Mouse (Mus musculus): ENCODE measurements around the gene Pbx4. TPM values are rescaled to one million over a fixed set of nuclear protein-coding genes. Genes with fewer than 3 reads are reported as not detected.

Gene Pbx4
- polyA plus RNA-seq, 1 experiment from 2014 or later, result 36.4 TPM

- no peak overlapping the region for H3K27ac ChIP-seq
- H3K27me3 ChIP-seq, result no peaks in the 10 kb centered on the region
- no peaks in the 10 kb centered on the region for H3K9me3 ChIP-seq (replicated peaks)
- 90% methylated on average over 5 of the region's 5 CpGs for WGBS
- no peak overlapping the region for H3K9ac ChIP-seq
- H3K36me3 ChIP-seq, result peaks cover 96% of the 10 kb centered on the region
- no peaks in the 10 kb centered on the region for H3K4me1 ChIP-seq
- H3K4me2 ChIP-seq (replicated peaks), result no peak overlapping the region
- no peak for ATAC-seq (ENCODE audit: low FRiP score)
- H3K4me3 ChIP-seq, result no peak overlapping the region
These were observed 32.3 kb upstream of the Pbx4 start for GRCm38 (mm10) chr8:69799946-69800345.

GRCm38 (mm10) chr8:69801796-69802195 is 30.5 kb upstream of the Pbx4 start:
- no peak for ATAC-seq (ENCODE audit: low FRiP score)
- Histone ChIP-seq H3K4me3 (no peak overlapping the region), H3K27ac (no peak overlapping the region), H3K9me3 (replicated peaks) (no peaks in the 10 kb centered on the region), H3K4me1 (no peaks in the 10 kb centered on the region), H3K9ac (no peak overlapping the region), H3K4me2 (replicated peaks) (no peak overlapping the region), H3K27me3 (no peaks in the 10 kb centered on the region), H3K36me3 (peaks cover 96% of the 10 kb centered on the region)
- 96% methylated on average over 4 of the region's 4 CpGs for WGBS

GRCm38 (mm10) chr8:69802216-69802615 is 30.1 kb upstream of the Pbx4 start:
- Histone ChIP-seq H3K9ac (no peak overlapping the region), H3K4me2 (replicated peaks) (no peak overlapping the region), H3K4me3 (no peak overlapping the region), H3K27ac (no peak overlapping the region), H3K4me1 (no peaks in the 10 kb centered on the region), H3K27me3 (no peaks in the 10 kb centered on the region), H3K9me3 (replicated peaks) (no peaks in the 10 kb centered on the region), H3K36me3 (peaks cover 96% of the 10 kb centered on the region)
- ATAC-seq (ENCODE audit: low FRiP score), result no peak

DNA sequence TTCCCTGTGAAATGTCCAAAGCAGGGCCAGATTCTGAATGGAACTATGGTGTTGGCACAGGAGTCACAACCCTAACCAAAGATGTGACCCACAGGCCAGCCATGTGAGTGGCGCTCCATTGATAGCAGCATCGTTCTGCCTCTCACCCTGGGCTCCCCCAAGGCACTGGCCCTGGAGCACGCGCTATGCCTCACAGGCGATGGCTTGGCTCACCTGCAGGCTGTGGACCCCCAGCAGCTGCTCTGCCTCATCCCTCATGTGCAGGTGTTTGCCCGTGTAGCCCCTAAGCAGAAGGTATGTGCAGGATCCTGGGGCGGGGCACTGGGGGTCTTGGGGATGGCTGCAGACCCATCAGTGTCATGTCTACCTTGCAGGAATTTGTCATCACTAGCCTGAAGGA is 28.9 kb upstream of the Pbx4 start:
- no peaks in the 10 kb centered on the region for H3K9me3 ChIP-seq (replicated peaks)
- H3K9ac ChIP-seq, result no peak overlapping the region
- no peak for ATAC-seq (ENCODE audit: low FRiP score)
- no peak overlapping the region for H3K4me2 ChIP-seq (replicated peaks)
- 0 out of 2 replicates have a peak, but pooled peaks cover 1% of the 10 kb centered on the region for H3K4me1 ChIP-seq
- H3K36me3 ChIP-seq, result peaks cover 94% of the 10 kb centered on the region
- H3K4me3 ChIP-seq, result no peak overlapping the region
- 97% methylated on average over 7 of the region's 7 CpGs for WGBS
- H3K27ac ChIP-seq, result no peak overlapping the region
- no peaks in the 10 kb centered on the region for H3K27me3 ChIP-seq

DNA sequence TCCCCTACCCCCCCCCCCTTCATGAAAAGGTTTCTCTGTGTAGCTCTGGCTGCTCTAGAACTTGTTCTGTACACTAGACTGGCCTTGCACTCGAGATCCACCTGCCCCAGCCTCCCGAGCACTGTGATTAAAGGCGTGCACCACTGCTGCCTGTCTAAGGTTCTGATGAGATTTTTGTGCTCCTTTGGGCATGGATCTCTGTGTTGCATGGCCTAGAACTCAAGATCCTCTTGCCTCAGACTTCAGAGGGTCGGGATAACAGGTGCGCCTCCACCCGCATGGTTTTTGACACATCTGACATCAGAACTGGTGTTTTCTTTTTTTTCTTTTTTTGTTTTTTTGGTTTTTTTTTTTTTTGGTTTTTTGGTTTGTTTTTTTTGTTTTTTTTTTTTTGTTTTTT is 27.8 kb upstream of the Pbx4 start:
- no peak overlapping the region for H3K27ac ChIP-seq
- no peak overlapping the region for H3K4me3 ChIP-seq
- H3K36me3 ChIP-seq, result peaks cover 82% of the 10 kb centered on the region
- H3K27me3 ChIP-seq, result no peaks in the 10 kb centered on the region
- no peak for ATAC-seq (ENCODE audit: low FRiP score)
- WGBS, result 94% methylated on average over 6 of the region's 6 CpGs
- H3K9me3 ChIP-seq (replicated peaks), result no peaks in the 10 kb centered on the region
- no peak overlapping the region for H3K9ac ChIP-seq
- peaks cover 10% of the 10 kb centered on the region for H3K4me1 ChIP-seq
- no peak overlapping the region for H3K4me2 ChIP-seq (replicated peaks)

DNA sequence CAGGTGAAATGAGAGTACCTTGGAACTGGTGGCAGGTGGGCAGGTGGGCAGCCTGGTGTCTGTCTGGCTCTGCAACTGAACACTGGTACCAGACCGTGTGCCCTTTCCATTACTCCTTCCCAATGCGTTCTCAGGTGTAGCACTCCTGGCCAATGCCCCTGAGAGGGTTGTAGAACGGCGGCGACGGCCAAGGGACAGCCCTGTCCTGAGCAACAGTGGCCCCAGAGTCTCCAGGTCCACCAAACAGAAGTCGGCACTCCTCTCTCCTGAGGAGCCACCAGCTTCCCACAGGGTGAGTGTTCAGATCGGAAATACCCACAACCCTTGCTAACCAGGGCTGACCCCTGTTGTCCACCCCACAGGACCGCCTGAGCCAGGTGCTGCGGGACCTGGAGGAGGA is 27.2 kb upstream of the Pbx4 start:
- Histone ChIP-seq H3K4me3 (no peak overlapping the region), H3K9me3 (replicated peaks) (no peaks in the 10 kb centered on the region), H3K27me3 (no peaks in the 10 kb centered on the region), H3K4me2 (replicated peaks) (no peak overlapping the region), H3K27ac (no peak overlapping the region), H3K36me3 (peaks cover 77% of the 10 kb centered on the region), H3K9ac (no peak overlapping the region), H3K4me1 (peaks cover 13% of the 10 kb centered on the region)
- no peak for ATAC-seq (ENCODE audit: low FRiP score)
- 96% methylated on average over 10 of the region's 10 CpGs for WGBS

- WGBS, result 94% methylated on average over 9 of the region's 9 CpGs
- H3K4me2 ChIP-seq (replicated peaks), result no peak overlapping the region
- H3K36me3 ChIP-seq, result peaks cover 73% of the 10 kb centered on the region
- no peak overlapping the region for H3K9ac ChIP-seq
- H3K4me3 ChIP-seq, result no peak overlapping the region
- H3K27ac ChIP-seq, result no peak overlapping the region
- ATAC-seq (ENCODE audit: low FRiP score), result no peak
- H3K4me1 ChIP-seq, result peaks cover 13% of the 10 kb centered on the region
- no peaks in the 10 kb centered on the region for H3K9me3 ChIP-seq (replicated peaks)
- H3K27me3 ChIP-seq, result no peaks in the 10 kb centered on the region
These were observed 26.8 kb upstream of the Pbx4 start for GRCm38 (mm10) chr8:69805491-69805890.

DNA sequence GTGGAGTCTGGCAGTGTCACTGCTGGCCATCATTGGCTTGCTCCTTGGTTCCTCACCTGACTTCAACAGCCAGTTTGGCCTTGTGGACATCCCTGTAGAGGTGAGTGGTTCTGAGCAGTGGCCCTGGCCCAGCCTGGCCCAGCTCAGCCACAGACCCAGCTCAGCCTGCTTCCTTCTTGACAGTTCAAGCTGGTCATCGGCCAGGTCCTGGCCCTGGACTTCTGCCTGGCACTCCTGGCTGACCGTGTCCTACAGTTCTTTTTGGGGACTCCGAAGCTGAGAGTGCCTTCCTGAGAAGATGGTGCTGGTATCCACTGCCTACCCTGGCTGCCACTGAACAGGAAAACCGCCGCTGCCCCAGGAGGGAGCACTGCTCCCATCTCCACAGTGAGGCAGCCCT is 25.1 kb upstream of the Pbx4 start:
- H3K27ac ChIP-seq, result no peak overlapping the region
- no peak overlapping the region for H3K4me2 ChIP-seq (replicated peaks)
- no peak overlapping the region for H3K4me3 ChIP-seq
- H3K27me3 ChIP-seq, result no peaks in the 10 kb centered on the region
- WGBS, result 98% methylated on average over 5 of the region's 5 CpGs
- no peak overlapping the region for H3K9ac ChIP-seq
- H3K9me3 ChIP-seq (replicated peaks), result no peaks in the 10 kb centered on the region
- peaks cover 67% of the 10 kb centered on the region for H3K36me3 ChIP-seq
- H3K4me1 ChIP-seq, result peaks cover 13% of the 10 kb centered on the region
- no peak for ATAC-seq (ENCODE audit: low FRiP score)

GRCm38 (mm10) chr8:69808094-69808863 is 24.0 kb upstream of the Pbx4 start, which contains the start of gene Gmip:
Gene Gmip (plus strand): TSS chr8:69808679.
- peaks cover 13% of the 10 kb centered on the region for H3K4me1 ChIP-seq
- H3K9me3 ChIP-seq (replicated peaks), result no peaks in the 10 kb centered on the region
- no peaks in the 10 kb centered on the region for H3K27me3 ChIP-seq
- peak; percentile 75 for ATAC-seq (ENCODE audit: low FRiP score)
- H3K4me3 ChIP-seq, result peak within 1 kb of the TSS; percentile 44
- H3K36me3 ChIP-seq, result peaks cover 57% of the 10 kb centered on the region
- peak within 1 kb of the TSS; percentile 67 for H3K4me2 ChIP-seq (replicated peaks)
- H3K9ac ChIP-seq, result peak within 1 kb of the TSS; percentile 62
- 7% methylated on average over 24 of the region's 28 CpGs for WGBS
- H3K27ac ChIP-seq, result peak within 1 kb of the TSS; percentile 45

DNA sequence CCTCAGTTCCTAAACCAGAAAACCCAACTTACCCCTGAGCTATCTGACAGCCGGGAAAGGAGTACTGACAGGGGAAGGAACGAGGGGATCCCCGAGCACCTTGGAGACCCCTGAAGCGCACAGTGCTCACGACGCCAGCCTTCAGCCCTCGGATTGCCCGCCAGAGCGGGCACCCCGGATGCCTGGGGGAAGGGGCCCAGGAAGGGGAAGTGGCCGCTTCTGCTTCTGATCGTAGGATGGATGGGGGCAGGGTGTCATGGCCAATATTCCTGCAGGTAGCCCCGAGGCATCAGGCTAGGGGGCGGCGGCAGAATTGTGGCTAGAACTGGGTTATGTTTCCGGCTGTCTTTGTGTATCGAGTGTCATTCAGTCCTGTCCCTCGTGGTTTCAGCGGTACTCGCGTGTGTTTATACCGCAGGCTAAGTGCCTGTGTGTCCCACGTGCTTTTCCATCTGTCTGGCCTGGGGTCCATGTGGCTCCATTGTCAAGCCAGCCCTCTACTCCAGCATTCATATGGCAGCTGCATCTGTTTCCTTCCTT is 23.4 kb upstream of the Pbx4 start:
- Histone ChIP-seq H3K9ac (peak overlapping the region; percentile 62), H3K27ac (peak overlapping the region; percentile 45), H3K4me1 (peaks cover 13% of the 10 kb centered on the region), H3K36me3 (peaks cover 57% of the 10 kb centered on the region), H3K27me3 (no peaks in the 10 kb centered on the region), H3K4me2 (replicated peaks) (peak overlapping the region; percentile 67), H3K9me3 (replicated peaks) (no peaks in the 10 kb centered on the region), H3K4me3 (peak overlapping the region; percentile 44)
- peak; percentile 74 for ATAC-seq (ENCODE audit: low FRiP score)
- 1% methylated on average over 23 of the region's 23 CpGs for WGBS

- no peak for ATAC-seq (ENCODE audit: low FRiP score)
- peak overlapping the region; percentile 35; the same call in 1 of the 2 replicates for H3K9ac ChIP-seq
- H3K27ac ChIP-seq, result no peak overlapping the region
- no peaks in the 10 kb centered on the region; the same call in 1 of the 2 replicates for H3K9me3 ChIP-seq (replicated peaks)
- peaks cover 58% of the 10 kb centered on the region for H3K36me3 ChIP-seq
- 68% methylated on average over 3 of the region's 3 CpGs for WGBS
- peak overlapping the region; percentile 44; the same call in 1 of the 2 replicates for H3K4me3 ChIP-seq
- H3K4me2 ChIP-seq (replicated peaks), result peak overlapping the region; percentile 67
- H3K4me1 ChIP-seq, result peaks cover 13% of the 10 kb centered on the region
- H3K27me3 ChIP-seq, result no peaks in the 10 kb centered on the region
These were observed 22.5 kb upstream of the Pbx4 start for GRCm38 (mm10) chr8:69809820-69810219.

DNA sequence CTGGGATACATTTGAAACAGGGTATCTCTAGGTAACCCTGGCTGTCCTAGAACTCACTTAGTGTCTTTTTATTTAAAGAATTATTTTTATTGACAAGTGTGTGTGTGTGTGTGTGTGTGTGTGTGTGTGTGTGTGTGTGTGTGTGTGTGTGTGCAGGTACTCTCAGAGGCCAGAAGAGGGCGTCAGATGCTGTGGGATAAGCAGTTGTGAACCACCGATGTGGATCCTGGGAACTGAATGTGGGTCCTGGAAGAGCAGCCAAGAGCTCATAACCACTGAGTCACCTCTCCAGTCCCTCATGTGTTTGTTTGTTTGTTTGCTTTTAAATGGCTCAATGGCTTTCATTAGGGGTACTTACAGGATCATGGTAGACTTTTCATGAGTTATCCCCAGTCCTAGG is 17.4 kb upstream of the Pbx4 start:
- Histone ChIP-seq H3K9me3 (replicated peaks) (no peaks in the 10 kb centered on the region; the same call in 1 of the 2 replicates), H3K27ac (no peak overlapping the region), H3K9ac (no peak overlapping the region), H3K27me3 (no peaks in the 10 kb centered on the region), H3K4me2 (replicated peaks) (no peak overlapping the region), H3K36me3 (peaks cover 65% of the 10 kb centered on the region), H3K4me3 (no peak overlapping the region), H3K4me1 (no peaks in the 10 kb centered on the region)
- whole genome bisulfite sequencing, result 100% methylated on average over 2 of the region's 2 CpGs
- no peak for ATAC-seq (ENCODE audit: low FRiP score)

GRCm38 (mm10) chr8:69815396-69815795 is 16.9 kb upstream of the Pbx4 start:
- Histone ChIP-seq H3K9ac (no peak overlapping the region), H3K36me3 (peaks cover 65% of the 10 kb centered on the region), H3K4me2 (replicated peaks) (no peak overlapping the region), H3K27me3 (no peaks in the 10 kb centered on the region), H3K4me1 (no peaks in the 10 kb centered on the region), H3K27ac (no peak overlapping the region), H3K4me3 (no peak overlapping the region), H3K9me3 (replicated peaks) (no peaks in the 10 kb centered on the region; the same call in 1 of the 2 replicates)
- ATAC-seq (ENCODE audit: low FRiP score), result no peak
- WGBS, result 97% methylated on average over 4 of the region's 4 CpGs
